Mouse (Mus musculus) B cell, adult 67 days (primary cell): ENCODE results near the gene Doc2g. TPM values are rescaled to one million over a fixed set of nuclear protein-coding genes. Genes with fewer than 3 reads are reported as not detected.

Experiments
- total RNA-seq, 2 experiments: library from RNA; stranded (reverse); gene quantifications; 4 replicates each; pipeline ENCODE4 v1.2.4; 2023

Doc2g gene
- total RNA-seq = 10 to 100 TPM; 11.0 to 13.3 TPM

GRCm38 (mm10) chr19:4003112-4003511, at the start of gene Doc2g:
Gene Doc2g, plus strand, starts transcription at chr19:4003313.

GRCm38 (mm10) chr19:3958470-3958869, 44.6 kb upstream of the Doc2g start, which contains the start of gene Aldh3b3:
Gene Aldh3b3, plus strand, starts transcription at chr19:3958645.

GRCm38 (mm10) chr19:3972229-3972628, 30.9 kb upstream of the Doc2g start, which contains the start of gene Aldh3b2:
Gene Aldh3b2, plus strand, starts transcription at chr19:3972328.

GRCm38 (mm10) chr19:3986334-3986733, 16.8 kb upstream of the Doc2g start, which contains the start of gene Acy3:
Gene Acy3, plus strand, starts transcription at chr19:3986570.

GRCm38 (mm10) chr19:3992416-3992815, 10.7 kb upstream of the Doc2g start, which contains the start of gene Tbx10:
Gene Tbx10, plus strand, starts transcription at chr19:3992752.

GRCm38 (mm10) chr19:4000119-4000900, 2.8 kb upstream of the Doc2g start, which contains the start of the genes Nudt8 and Gm49405:
Gene Nudt8, plus strand, starts transcription at chr19:4000580.
Gene Gm49405, plus strand, starts transcription at chr19:4000626.

GRCm38 (mm10) chr19:4012432-4013022, 9.4 kb downstream of the Doc2g start, which contains the start of gene Ndufv1:
Gene Ndufv1, minus strand, starts transcription at chr19:4012806.

GRCm38 (mm10) chr19:4037788-4038232, 34.7 kb downstream of the Doc2g start, which contains the start of gene Gstp1:
Gene Gstp1, minus strand, starts transcription at chr19:4037985.

GRCm38 (mm10) chr19:4045966-4046865, 43.1 kb downstream of the Doc2g start, which contains the start of gene Gstp2:
Gene Gstp2, minus strand, starts transcription at chr19:4046023.

Other genes starting within 250 kb of the Doc2g start
- 100 to 1,000 TPM; 125 to 140 TPM for gene Kmt5b, start 235.9 kb upstream of the Doc2g start, total RNA-seq
- gene Chka, start 151.5 kb upstream of the Doc2g start, total RNA-seq = 10 to 100 TPM; 66.9 to 67.9 TPM
- gene Tcirg1, start 96.2 kb upstream of the Doc2g start, total RNA-seq = 100 to 1,000 TPM; 149 to 153 TPM
- 10 to 100 TPM; 91.9 to 93.5 TPM for gene Ndufs8, start 90.5 kb upstream of the Doc2g start, total RNA-seq
- gene Aldh3b1, start 73.5 kb upstream of the Doc2g start, total RNA-seq = 1 to 10 TPM; 7.3 to 8.9 TPM
- 100 to 1,000 TPM; 597 to 689 TPM for gene Unc93b1, start 68.1 kb upstream of the Doc2g start, total RNA-seq
- gene Aldh3b3, start 44.7 kb upstream of the Doc2g start, total RNA-seq = under 1 TPM in 1 of 2 experiments, not detected in 1; 0.20 TPM
- gene Aldh3b2, start 31.0 kb upstream of the Doc2g start, total RNA-seq = under 1 TPM in 1 of 2 experiments, not detected in 1; 0.84 TPM
- gene Acy3, start 16.7 kb upstream of the Doc2g start, total RNA-seq = not detected
- gene Tbx10, start 10.6 kb upstream of the Doc2g start, total RNA-seq = not detected
- 10 to 100 TPM; 24.9 to 29.1 TPM for gene Nudt8, start 2.7 kb upstream of the Doc2g start, total RNA-seq
- gene Gm49405, start 2.7 kb upstream of the Doc2g start, total RNA-seq = 1 to 10 TPM; 5.3 to 6.7 TPM
- gene Ndufv1, start 9.5 kb downstream of the Doc2g start, total RNA-seq = 10 to 100 TPM; 80.9 to 93.3 TPM
- 100 to 1,000 TPM; 131 to 150 TPM for gene Gstp1, start 34.7 kb downstream of the Doc2g start, total RNA-seq
- 10 to 100 TPM; 11.4 to 26.4 TPM for gene Gstp2, start 42.7 kb downstream of the Doc2g start, total RNA-seq
- gene Gstp3, start 56.3 kb downstream of the Doc2g start, total RNA-seq = not detected
- not detected for gene Cabp2, start 78.3 kb downstream of the Doc2g start, total RNA-seq
- 100 to 1,000 TPM; 114 to 121 TPM for gene Cdk2ap2, start 93.9 kb downstream of the Doc2g start, total RNA-seq
- 100 to 1,000 TPM; 227 to 233 TPM for gene Pitpnm1, start 96.7 kb downstream of the Doc2g start, total RNA-seq
- 100 to 1,000 TPM; 101 to 110 TPM for gene Aip, start 122.5 kb downstream of the Doc2g start, total RNA-seq
- 1 to 10 TPM in 1 of 2 experiments, under 1 TPM in 1; 0.93 to 1.0 TPM for gene Gpr152, start 136.5 kb downstream of the Doc2g start, total RNA-seq
- 1 to 10 TPM; 1.6 to 2.2 TPM for gene Cabp4, start 140.7 kb downstream of the Doc2g start, total RNA-seq
- 100 to 1,000 TPM; 148 to 156 TPM for gene Coro1b, start 145.3 kb downstream of the Doc2g start, total RNA-seq
- gene Ptprcap, start 150.3 kb downstream of the Doc2g start, total RNA-seq = 100 to 1,000 TPM; 391 to 415 TPM
- gene Rps6kb2, start 160.0 kb downstream of the Doc2g start, total RNA-seq = 10 to 100 TPM; 47.4 to 56.4 TPM
- 100 to 1,000 TPM in 1 of 2 experiments, 10 to 100 TPM in 1; 89.2 to 117 TPM for gene Carns1, start 172.2 kb downstream of the Doc2g start, total RNA-seq
- gene Tbc1d10c, start 188.0 kb downstream of the Doc2g start, total RNA-seq = 100 to 1,000 TPM; 315 to 328 TPM
- gene Ppp1ca, start 188.8 kb downstream of the Doc2g start, total RNA-seq = 100 to 1,000 TPM; 431 to 450 TPM
- gene Rad9a, start 198.3 kb downstream of the Doc2g start, total RNA-seq = 10 to 100 TPM; 65.9 to 73.4 TPM
- gene Clcf1, start 210.9 kb downstream of the Doc2g start, total RNA-seq = 100 to 1,000 TPM; 161 to 176 TPM
- gene AC109138.7, start 211.0 kb downstream of the Doc2g start, total RNA-seq = not detected
- gene Pold4, start 228.6 kb downstream of the Doc2g start, total RNA-seq = 100 to 1,000 TPM; 198 to 208 TPM